Mouse (Mus musculus) olfactory bulb, adult 2 months (tissue): ENCODE results near the gene Catsperz.

Experiments
- CTCF ChIP-seq: fragments of 200-500 bp; IDR thresholded peaks from 2 replicates; pipeline ENCODE4 v1.5.1; 2012; ENCODE audit warnings: low read depth, mild to moderate bottlenecking, low read length, moderate library complexity; ENCODE audit not compliant: insufficient read depth
- POLR2A ChIP-seq: fragments of 200-500 bp; IDR thresholded peaks from 2 replicates; pipeline ENCODE4 v1.6.1; 2012; ENCODE audit warnings: mild to moderate bottlenecking, low read depth, low read length, moderate library complexity; ENCODE audit not compliant: insufficient read depth

GRCm38 (mm10) chr19:6948186-6948585, 23.0 kb upstream of the Catsperz start:
- TF ChIP-seq CTCF (no peak), POLR2A (no peak)
